Mouse (Mus musculus): ENCODE data around the gene D1Pas1. TPM values are rescaled to one million over a fixed set of nuclear protein-coding genes. Genes with fewer than 3 reads are reported as not detected.

The D1Pas1 gene
- polyA plus RNA-seq, 1 experiment from 2014 or later, result 0.04 TPM

DNA sequence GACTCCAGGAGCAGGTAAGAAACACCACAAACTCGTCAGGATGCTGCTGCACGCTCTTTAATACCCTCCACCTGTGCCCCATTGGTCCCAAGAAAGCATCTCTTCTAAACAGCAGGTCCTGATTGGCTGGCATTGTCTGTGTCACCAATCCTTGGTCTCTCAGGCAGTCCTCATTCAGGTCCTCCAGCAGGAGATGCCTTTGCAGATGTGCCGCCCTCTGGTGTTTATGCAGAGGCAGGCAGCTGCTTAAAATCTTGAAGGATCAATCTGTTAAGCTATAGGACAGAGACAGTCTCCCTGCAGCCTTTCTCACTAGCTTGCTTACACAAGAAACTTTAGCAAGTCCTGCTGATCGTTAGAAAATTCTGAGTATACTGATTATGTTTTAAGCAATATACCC is 7.8 kb upstream of the D1Pas1 start:
- Histone ChIP-seq H3K4me3 (replicated peaks) (no peak overlapping the region), H3K4me2 (replicated peaks) (no peak overlapping the region), H3K9ac (no peak overlapping the region), H3K9me3 (no peaks in the 10 kb centered on the region), H3K4me1 (replicated peaks) (0 out of 2 replicates have a peak, but pooled peaks cover 4% of the 10 kb centered on the region), H3K27ac (no peak overlapping the region), H3K27me3 (replicated peaks) (no peaks in the 10 kb centered on the region), H3K36me3 (no peaks in the 10 kb centered on the region)
- ATAC-seq, result no peak
- 50% methylated on average over 4 of the region's 4 CpGs for WGBS

DNA sequence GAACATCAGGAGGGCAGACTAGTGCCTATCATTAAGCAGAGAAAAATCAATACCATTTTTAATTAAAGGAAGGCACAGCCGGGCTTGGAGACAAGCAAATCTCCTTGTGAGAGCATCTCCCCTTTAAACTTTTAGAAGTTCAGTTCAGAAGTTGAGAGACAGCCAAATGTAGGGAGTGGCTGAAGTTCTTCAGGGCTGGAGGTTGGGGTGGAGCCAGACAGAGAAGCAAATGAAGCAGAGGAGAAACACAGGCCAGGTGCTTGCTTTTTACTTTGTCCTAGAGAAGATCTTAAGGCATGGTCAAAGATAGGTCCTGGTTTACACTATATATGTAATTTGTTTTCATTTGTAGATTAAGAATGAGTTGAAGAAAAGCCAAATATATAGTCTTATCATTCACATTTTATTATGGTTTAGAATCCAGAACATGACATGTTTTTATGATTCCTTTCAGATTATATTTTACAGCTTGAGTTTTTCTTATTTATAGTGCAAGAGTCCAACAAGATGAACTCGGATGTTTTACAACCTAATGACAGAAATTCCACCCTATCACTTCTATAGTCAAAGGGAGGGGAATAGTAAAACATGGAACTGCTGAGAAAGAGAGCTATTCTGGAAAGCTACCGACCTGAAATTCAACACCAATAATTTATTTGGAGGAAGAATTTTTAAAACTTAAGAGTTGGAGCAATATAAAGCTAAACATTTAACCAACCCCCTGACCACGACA is 2.9 kb upstream of the D1Pas1 start:
- ATAC-seq, result peak; percentile 89
- WGBS, result 34% methylated on average over 4 of the region's 4 CpGs
- H3K9me3 ChIP-seq, result peaks cover 7% of the 10 kb centered on the region; the same call in 1 of the 2 replicates
- H3K27ac ChIP-seq, result 0 out of 2 replicates have a peak overlapping the region, but pooled peaks have one; percentile 36
- H3K4me1 ChIP-seq (replicated peaks), result 0 out of 2 replicates have a peak, but pooled peaks cover 4% of the 10 kb centered on the region
- H3K4me2 ChIP-seq (replicated peaks), result no peak overlapping the region
- H3K36me3 ChIP-seq, result no peaks in the 10 kb centered on the region
- H3K27me3 ChIP-seq (replicated peaks), result no peaks in the 10 kb centered on the region
- H3K4me3 ChIP-seq (replicated peaks), result no peak overlapping the region
- H3K9ac ChIP-seq, result no peak overlapping the region

DNA sequence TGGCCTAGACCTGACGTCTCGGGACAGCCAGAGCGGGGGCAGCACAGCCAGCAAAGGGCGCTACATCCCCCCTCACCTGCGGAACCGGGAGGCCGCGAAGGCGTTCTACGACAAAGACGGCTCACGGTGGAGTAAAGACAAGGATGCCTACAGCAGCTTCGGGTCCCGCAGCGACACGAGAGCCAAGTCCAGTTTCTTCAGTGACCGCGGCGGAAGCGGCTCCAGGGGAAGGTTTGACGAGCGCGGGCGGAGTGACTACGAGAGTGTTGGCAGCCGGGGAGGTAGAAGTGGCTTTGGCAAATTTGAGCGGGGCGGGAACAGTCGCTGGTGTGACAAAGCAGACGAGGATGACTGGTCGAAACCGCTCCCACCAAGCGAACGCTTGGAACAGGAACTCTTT is 710 bp downstream of the D1Pas1 start:
- no peak for ATAC-seq
- 0 out of 2 replicates have a peak, but pooled peaks cover 4% of the 10 kb centered on the region for H3K4me1 ChIP-seq (replicated peaks)
- H3K4me3 ChIP-seq (replicated peaks), result no peak overlapping the region
- H3K27me3 ChIP-seq (replicated peaks), result no peaks in the 10 kb centered on the region
- H3K36me3 ChIP-seq, result no peaks in the 10 kb centered on the region
- no peak overlapping the region for H3K4me2 ChIP-seq (replicated peaks)
- WGBS, result 90% methylated on average over 34 of the region's 34 CpGs
- H3K9me3 ChIP-seq, result peaks cover 7% of the 10 kb centered on the region; the same call in 1 of the 2 replicates
- H3K9ac ChIP-seq, result no peak overlapping the region
- no peak overlapping the region for H3K27ac ChIP-seq

DNA sequence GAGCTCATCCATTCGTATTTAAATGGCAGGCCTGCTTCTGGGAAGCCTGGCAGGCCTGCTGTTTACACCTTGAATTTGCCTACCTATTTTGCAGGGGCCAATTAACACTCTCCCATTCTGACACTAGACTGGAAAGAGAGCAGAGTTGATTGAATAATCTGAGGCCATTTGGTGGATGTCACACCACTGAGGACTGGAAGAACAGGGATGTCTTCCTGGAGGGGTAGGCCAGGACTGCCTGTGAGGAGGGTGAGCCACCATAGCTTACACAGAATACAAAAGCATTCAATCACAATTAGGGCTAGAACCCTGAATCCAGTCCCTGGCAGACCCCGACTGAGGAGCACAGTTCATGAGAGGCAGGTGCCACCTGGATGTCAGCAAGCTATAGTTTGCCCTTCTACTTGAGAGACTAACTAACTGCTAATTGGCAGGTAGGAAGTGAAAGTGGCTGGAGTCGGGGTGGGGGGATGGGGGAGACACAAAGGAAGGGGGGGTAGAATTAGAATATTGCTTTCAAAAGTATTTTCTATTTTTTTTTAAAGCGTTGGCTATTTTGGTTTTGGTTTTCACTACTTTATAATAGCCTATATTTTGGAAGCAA is 9.8 kb downstream of the D1Pas1 start:
- Histone ChIP-seq H3K27ac (no peak overlapping the region), H3K9ac (no peak overlapping the region), H3K4me1 (replicated peaks) (no peaks in the 10 kb centered on the region), H3K4me2 (replicated peaks) (no peak overlapping the region), H3K36me3 (no peaks in the 10 kb centered on the region), H3K4me3 (replicated peaks) (no peak overlapping the region), H3K9me3 (no peaks in the 10 kb centered on the region), H3K27me3 (replicated peaks) (no peaks in the 10 kb centered on the region)
- no peak for ATAC-seq
- WGBS, result 49% methylated on average over 4 of the region's 4 CpGs

DNA sequence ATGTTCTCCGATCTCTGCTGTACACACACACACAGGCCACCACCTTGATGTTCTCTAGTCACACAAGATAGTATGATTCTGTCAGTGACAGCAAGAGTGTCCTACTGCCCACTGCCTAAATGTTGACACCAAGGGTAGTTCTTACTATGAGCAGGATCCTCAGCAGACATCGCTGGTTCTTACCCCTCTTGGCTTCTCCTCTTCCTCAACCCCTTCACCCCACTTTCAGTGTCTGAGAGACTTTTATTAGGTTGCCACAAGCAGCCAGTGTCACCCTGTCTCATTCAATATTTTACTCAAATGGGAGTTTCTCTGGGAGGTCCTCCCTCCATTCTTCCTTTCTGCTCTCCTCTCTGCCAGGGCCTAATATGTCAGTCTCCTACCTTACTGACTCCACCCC is 10.6 kb downstream of the D1Pas1 start:
- no peak for ATAC-seq
- H3K27me3 ChIP-seq (replicated peaks), result no peaks in the 10 kb centered on the region
- H3K4me1 ChIP-seq (replicated peaks), result no peaks in the 10 kb centered on the region
- H3K36me3 ChIP-seq, result no peaks in the 10 kb centered on the region
- no peak overlapping the region for H3K9ac ChIP-seq
- H3K27ac ChIP-seq, result no peak overlapping the region
- H3K4me2 ChIP-seq (replicated peaks), result no peak overlapping the region
- 91% methylated on average over 2 of the region's 2 CpGs for WGBS
- H3K4me3 ChIP-seq (replicated peaks), result no peak overlapping the region
- H3K9me3 ChIP-seq, result no peaks in the 10 kb centered on the region

DNA sequence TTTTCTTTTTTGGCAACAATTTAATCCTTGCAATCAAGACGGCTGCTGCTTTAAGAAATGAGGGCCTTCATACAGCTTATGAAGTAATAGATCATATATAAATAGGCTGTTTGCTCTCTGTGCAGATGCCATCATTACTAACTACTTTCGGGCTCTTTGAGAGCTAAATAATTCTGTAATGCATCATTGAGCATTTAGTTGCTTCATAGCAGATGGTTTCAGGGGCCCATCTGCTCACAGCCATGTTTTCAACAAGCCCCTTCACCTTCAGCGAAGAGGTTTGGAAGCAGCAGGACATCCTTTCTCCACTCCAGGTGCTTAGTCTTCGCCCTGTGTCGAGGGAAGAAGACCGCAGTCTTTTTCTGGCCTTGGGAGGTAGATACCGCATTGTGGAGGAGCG is 12.2 kb downstream of the D1Pas1 start:
- Histone ChIP-seq H3K36me3 (no peaks in the 10 kb centered on the region), H3K4me1 (replicated peaks) (no peaks in the 10 kb centered on the region), H3K9ac (no peak overlapping the region), H3K27ac (no peak overlapping the region), H3K4me3 (replicated peaks) (no peak overlapping the region), H3K27me3 (replicated peaks) (no peaks in the 10 kb centered on the region), H3K4me2 (replicated peaks) (no peak overlapping the region), H3K9me3 (no peaks in the 10 kb centered on the region)
- 69% methylated on average over 8 of the region's 8 CpGs for WGBS
- ATAC-seq, result no peak

DNA sequence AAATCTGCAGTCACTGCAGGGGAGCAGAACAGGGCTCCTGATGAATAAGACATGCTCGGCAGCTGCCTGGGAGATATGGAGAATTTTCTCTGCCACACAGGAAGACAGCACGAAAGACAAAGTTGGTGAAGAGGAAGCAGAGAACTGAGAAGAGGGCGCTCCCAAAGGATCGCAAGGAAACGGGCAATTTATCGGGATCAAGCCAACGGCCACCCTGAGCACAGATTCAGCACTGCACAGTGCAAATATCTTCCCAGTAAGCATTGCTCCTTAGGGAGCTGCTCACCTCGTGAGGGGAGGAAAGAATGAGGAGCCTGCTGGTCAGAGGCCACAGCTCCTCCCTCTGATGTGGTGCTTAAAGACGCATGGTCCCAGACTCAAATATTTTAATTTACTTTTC is 13.3 kb downstream of the D1Pas1 start:
- no peaks in the 10 kb centered on the region for H3K4me1 ChIP-seq (replicated peaks)
- H3K27ac ChIP-seq, result no peak overlapping the region
- no peaks in the 10 kb centered on the region for H3K36me3 ChIP-seq
- no peak overlapping the region for H3K4me3 ChIP-seq (replicated peaks)
- H3K9me3 ChIP-seq, result no peaks in the 10 kb centered on the region
- no peak overlapping the region for H3K4me2 ChIP-seq (replicated peaks)
- 61% methylated on average over 9 of the region's 9 CpGs for WGBS
- H3K9ac ChIP-seq, result no peak overlapping the region
- no peak for ATAC-seq
- H3K27me3 ChIP-seq (replicated peaks), result no peaks in the 10 kb centered on the region

DNA sequence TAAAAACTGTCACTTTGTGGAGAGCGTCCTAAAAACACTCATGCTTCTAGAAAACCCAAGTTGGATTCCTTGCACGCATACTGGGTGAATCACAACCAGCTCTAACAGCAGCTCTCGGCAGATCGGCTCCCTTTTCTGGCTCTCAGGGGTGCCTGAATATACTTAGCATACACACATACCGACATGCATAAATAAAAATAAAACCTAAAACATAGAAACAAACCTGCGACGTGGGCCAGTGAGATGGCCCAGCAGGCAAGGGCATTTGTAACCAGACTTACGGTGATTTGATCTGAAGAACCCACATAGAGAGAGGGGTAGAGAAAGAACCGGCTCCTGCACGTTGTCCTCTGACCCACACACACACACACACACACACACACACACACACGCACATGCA is 17.9 kb downstream of the D1Pas1 start:
- H3K27ac ChIP-seq, result no peak overlapping the region
- H3K4me3 ChIP-seq (replicated peaks), result no peak overlapping the region
- H3K27me3 ChIP-seq (replicated peaks), result no peaks in the 10 kb centered on the region
- no peaks in the 10 kb centered on the region for H3K36me3 ChIP-seq
- no peak for ATAC-seq
- H3K9ac ChIP-seq, result no peak overlapping the region
- H3K4me1 ChIP-seq (replicated peaks), result no peaks in the 10 kb centered on the region
- WGBS, result 92% methylated on average over 11 of the region's 11 CpGs
- H3K4me2 ChIP-seq (replicated peaks), result no peak overlapping the region
- no peaks in the 10 kb centered on the region for H3K9me3 ChIP-seq

DNA sequence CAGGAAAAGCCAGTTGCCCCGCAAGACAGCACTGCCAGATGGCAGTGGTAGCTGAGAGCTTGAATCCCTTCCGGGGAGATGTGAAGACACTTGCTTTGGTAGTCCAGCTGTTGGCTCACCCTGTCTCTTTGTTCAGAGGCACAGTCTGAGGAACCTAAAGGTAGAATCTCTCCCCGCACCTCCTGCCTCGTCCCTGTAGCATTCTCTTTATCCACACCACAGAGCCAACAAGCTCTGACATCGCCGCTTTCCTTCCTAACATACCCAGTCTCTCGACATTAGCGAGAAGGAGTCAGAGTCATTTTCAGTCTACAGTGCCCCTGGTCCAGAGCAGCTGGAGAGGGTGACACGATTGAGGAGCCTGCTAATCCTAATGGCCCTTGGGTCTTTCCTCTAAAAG is 18.9 kb downstream of the D1Pas1 start:
- Histone ChIP-seq H3K27me3 (replicated peaks) (no peaks in the 10 kb centered on the region), H3K4me1 (replicated peaks) (no peaks in the 10 kb centered on the region), H3K9ac (no peak overlapping the region), H3K36me3 (no peaks in the 10 kb centered on the region), H3K27ac (no peak overlapping the region), H3K9me3 (no peaks in the 10 kb centered on the region), H3K4me3 (replicated peaks) (no peak overlapping the region), H3K4me2 (replicated peaks) (no peak overlapping the region)
- WGBS, result 81% methylated on average over 9 of the region's 9 CpGs
- ATAC-seq, result no peak

DNA sequence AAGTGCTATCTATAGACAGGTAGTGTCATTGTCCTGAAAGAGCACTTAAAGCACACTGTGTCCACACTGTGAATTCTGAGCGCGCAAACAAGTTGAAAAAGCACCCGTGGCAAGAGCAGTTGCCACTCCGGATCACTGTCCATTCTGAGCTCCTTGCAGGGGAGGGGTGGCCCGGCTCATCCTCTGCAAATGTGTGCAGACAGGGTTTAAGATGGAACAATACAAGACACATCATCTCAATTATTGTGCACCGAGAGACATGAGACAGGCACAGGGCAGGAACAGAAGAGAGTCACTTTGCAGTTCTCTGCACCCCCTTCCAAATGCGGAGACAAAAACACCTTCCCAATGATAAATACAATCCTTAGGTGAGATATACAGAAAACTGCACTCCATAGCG is 19.3 kb downstream of the D1Pas1 start:
- Histone ChIP-seq H3K9ac (no peak overlapping the region), H3K36me3 (no peaks in the 10 kb centered on the region), H3K4me2 (replicated peaks) (no peak overlapping the region), H3K27me3 (replicated peaks) (no peaks in the 10 kb centered on the region), H3K4me3 (replicated peaks) (no peak overlapping the region), H3K4me1 (replicated peaks) (no peaks in the 10 kb centered on the region), H3K9me3 (no peaks in the 10 kb centered on the region), H3K27ac (no peak overlapping the region)
- ATAC-seq, result no peak
- WGBS, result 82% methylated on average over 8 of the region's 8 CpGs

DNA sequence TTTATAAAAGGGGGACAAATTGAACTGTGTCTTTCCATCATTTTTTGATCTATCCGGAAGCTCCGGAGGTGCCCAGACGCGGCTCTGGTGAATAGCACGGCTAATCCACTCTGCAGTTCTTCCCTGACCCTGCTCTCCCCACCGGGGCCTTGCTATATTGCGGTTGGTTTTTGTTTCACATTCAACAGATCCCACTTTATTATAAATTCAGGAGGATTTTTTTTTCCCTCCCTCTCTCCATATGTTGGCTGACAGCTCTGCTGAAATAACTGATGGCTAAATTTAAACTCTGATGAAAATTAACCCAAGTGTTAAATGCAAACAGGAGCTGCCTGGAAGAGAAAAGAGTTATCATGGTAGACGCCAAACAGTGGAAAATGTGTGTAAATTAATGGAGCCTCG is 21.1 kb downstream of the D1Pas1 start:
- no peak for ATAC-seq
- 80% methylated on average over 9 of the region's 9 CpGs for WGBS
- no peaks in the 10 kb centered on the region for H3K9me3 ChIP-seq

DNA sequence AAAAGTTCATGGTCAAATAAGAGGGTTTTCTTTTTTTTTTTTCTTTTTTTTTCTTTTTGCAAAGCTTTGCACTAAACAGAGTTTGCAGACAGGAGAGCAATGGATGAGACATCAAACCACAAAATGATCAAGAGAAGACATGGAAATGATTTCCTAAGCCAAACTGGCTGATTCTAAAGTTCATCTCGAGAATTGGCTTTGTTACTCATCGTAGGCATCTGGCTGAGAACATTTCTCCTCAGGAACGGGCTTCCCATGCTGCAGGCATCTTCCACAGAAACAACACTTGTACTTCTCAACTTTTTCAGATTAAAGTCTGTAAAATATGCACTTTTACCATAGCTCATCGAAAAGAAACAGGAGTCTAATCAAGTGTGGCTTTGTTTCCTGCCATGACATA is 21.6 kb downstream of the D1Pas1 start:
- 89% methylated on average over 4 of the region's 4 CpGs for WGBS
- no peak for ATAC-seq

More for the DNA sequence above, 21.1 kb downstream of the D1Pas1 start:
- no peaks in the 10 kb centered on the region for H3K4me1 ChIP-seq (replicated peaks)
- H3K4me3 ChIP-seq (replicated peaks), result no peak overlapping the region
- no peaks in the 10 kb centered on the region for H3K36me3 ChIP-seq
- no peak overlapping the region for H3K4me2 ChIP-seq (replicated peaks)
- no peaks in the 10 kb centered on the region for H3K27me3 ChIP-seq (replicated peaks)
- no peak overlapping the region for H3K9ac ChIP-seq
- no peak overlapping the region for H3K27ac ChIP-seq

DNA sequence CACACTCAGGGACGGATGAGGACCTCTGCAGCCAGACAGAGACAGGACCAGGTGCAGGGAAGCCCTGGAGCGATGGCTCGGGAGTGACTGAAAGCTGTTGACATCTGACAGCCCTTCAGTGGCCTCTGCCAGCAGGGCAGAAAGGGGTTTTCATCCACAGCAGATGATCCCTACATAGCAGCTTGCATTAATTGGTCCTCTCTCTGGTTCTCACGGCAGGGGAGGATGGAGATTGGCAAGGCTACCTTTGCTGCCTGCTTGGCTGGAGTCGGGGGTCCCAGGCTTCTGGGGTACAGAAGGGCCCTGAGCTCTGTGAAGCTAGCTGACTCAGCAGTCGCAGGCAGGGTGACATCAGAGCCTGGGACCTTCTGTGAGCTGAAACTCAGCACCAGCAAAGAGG is 24.3 kb downstream of the D1Pas1 start:
- H3K4me3 ChIP-seq (replicated peaks), result no peak overlapping the region

More for the DNA sequence above, 21.6 kb downstream of the D1Pas1 start:
- Histone ChIP-seq H3K27ac (no peak overlapping the region), H3K36me3 (no peaks in the 10 kb centered on the region), H3K9ac (no peak overlapping the region), H3K27me3 (replicated peaks) (no peaks in the 10 kb centered on the region), H3K4me3 (replicated peaks) (no peak overlapping the region), H3K9me3 (no peaks in the 10 kb centered on the region), H3K4me1 (replicated peaks) (no peaks in the 10 kb centered on the region), H3K4me2 (replicated peaks) (no peak overlapping the region)

More for the DNA sequence above, 24.3 kb downstream of the D1Pas1 start:
- H3K9me3 ChIP-seq, result no peaks in the 10 kb centered on the region
- no peaks in the 10 kb centered on the region for H3K4me1 ChIP-seq (replicated peaks)
- no peak overlapping the region for H3K4me2 ChIP-seq (replicated peaks)
- H3K9ac ChIP-seq, result no peak overlapping the region
- ATAC-seq, result no peak
- no peaks in the 10 kb centered on the region for H3K27me3 ChIP-seq (replicated peaks)
- no peak overlapping the region for H3K27ac ChIP-seq
- no peaks in the 10 kb centered on the region for H3K36me3 ChIP-seq
- 76% methylated on average over 6 of the region's 6 CpGs for WGBS

Measured in intestine, embryonic 15.5 days (tissue).